Mouse (Mus musculus): ENCODE measurements around the gene Nop58. TPM values are rescaled to one million over a fixed set of nuclear protein-coding genes. Genes with fewer than 3 reads are reported as not detected.
A peak's percentile ranks its signal among the peaks of the same experiment; 100 is the strongest.

Gene Nop58
- polyA plus RNA-seq, 1 experiment from 2014 or later: 181 TPM

- no peak overlapping the region for H3K27ac ChIP-seq (ENCODE audit: low read length)
- peaks cover 20% of the 10 kb centered on the region for H3K36me3 ChIP-seq (ENCODE audit: control insufficient read depth, insufficient read depth)
- no peaks in the 10 kb centered on the region for H3K4me1 ChIP-seq (replicated peaks; ENCODE audit: control insufficient read depth, insufficient read depth, low read length)
- H3K27me3 ChIP-seq (replicated peaks; ENCODE audit: control insufficient read depth, insufficient read depth, low read length): no peaks in the 10 kb centered on the region
- no peaks in the 10 kb centered on the region for H3K9me3 ChIP-seq (ENCODE audit: control insufficient read depth, low read length)
- no peak overlapping the region for H3K9ac ChIP-seq (replicated peaks; ENCODE audit: low read depth, low read length)
- H3K4me3 ChIP-seq (replicated peaks; ENCODE audit: low read length): no peak overlapping the region
- 86% methylated on average over 5 of the region's 5 CpGs for WGBS
- no peak for ATAC-seq
- H3K4me2 ChIP-seq (ENCODE audit: low read length): no peak overlapping the region
These were observed 13.0 kb downstream of the Nop58 start for GRCm38 (mm10) chr1:59697751-59698150.

- H3K4me1 ChIP-seq (replicated peaks; ENCODE audit: control insufficient read depth, insufficient read depth, low read length): no peaks in the 10 kb centered on the region
- H3K9ac ChIP-seq (replicated peaks; ENCODE audit: low read depth, low read length): no peak overlapping the region
- H3K9me3 ChIP-seq (ENCODE audit: control insufficient read depth, low read length): no peaks in the 10 kb centered on the region
- WGBS: 96% methylated on average over 3 of the region's 3 CpGs
- no peak overlapping the region for H3K4me2 ChIP-seq (ENCODE audit: low read length)
- H3K36me3 ChIP-seq (ENCODE audit: control insufficient read depth, insufficient read depth): peaks cover 20% of the 10 kb centered on the region
- H3K27ac ChIP-seq (ENCODE audit: low read length): no peak overlapping the region
- no peak for ATAC-seq
- H3K4me3 ChIP-seq (replicated peaks; ENCODE audit: low read length): no peak overlapping the region
- H3K27me3 ChIP-seq (replicated peaks; ENCODE audit: control insufficient read depth, insufficient read depth, low read length): no peaks in the 10 kb centered on the region
These were observed 13.4 kb downstream of the Nop58 start for GRCm38 (mm10) chr1:59698207-59698606.

- Histone ChIP-seq H3K9me3 (ENCODE audit: control insufficient read depth, low read length) (no peaks in the 10 kb centered on the region), H3K4me2 (ENCODE audit: low read length) (no peak overlapping the region), H3K4me3 (replicated peaks; ENCODE audit: low read length) (no peak overlapping the region), H3K27ac (ENCODE audit: low read length) (no peak overlapping the region), H3K9ac (replicated peaks; ENCODE audit: low read depth, low read length) (no peak overlapping the region), H3K36me3 (ENCODE audit: control insufficient read depth, insufficient read depth) (peaks cover 26% of the 10 kb centered on the region), H3K4me1 (replicated peaks; ENCODE audit: control insufficient read depth, insufficient read depth, low read length) (no peaks in the 10 kb centered on the region), H3K27me3 (replicated peaks; ENCODE audit: control insufficient read depth, insufficient read depth, low read length) (no peaks in the 10 kb centered on the region)
- 94% methylated on average over 1 of the region's 1 CpGs for WGBS
- ATAC-seq: no peak
These were observed 17.0 kb downstream of the Nop58 start for GRCm38 (mm10) chr1:59701766-59702165.

GRCm38 (mm10) chr1:59719900-59720299, 35.1 kb downstream of the Nop58 start:
- WGBS: 47% methylated on average over 4 of the region's 4 CpGs
- Histone ChIP-seq H3K4me2 (ENCODE audit: low read length) (no peak overlapping the region), H3K27ac (ENCODE audit: low read length) (no peak overlapping the region), H3K4me3 (replicated peaks; ENCODE audit: low read length) (no peak overlapping the region), H3K4me1 (replicated peaks; ENCODE audit: control insufficient read depth, insufficient read depth, low read length) (no peaks in the 10 kb centered on the region), H3K36me3 (ENCODE audit: control insufficient read depth, insufficient read depth) (no peaks in the 10 kb centered on the region), H3K9me3 (ENCODE audit: control insufficient read depth, low read length) (no peaks in the 10 kb centered on the region), H3K27me3 (replicated peaks; ENCODE audit: control insufficient read depth, insufficient read depth, low read length) (no peaks in the 10 kb centered on the region), H3K9ac (replicated peaks; ENCODE audit: low read depth, low read length) (no peak overlapping the region)
- no peak for ATAC-seq

GRCm38 (mm10) chr1:59725661-59726060, 40.9 kb downstream of the Nop58 start:
- H3K27me3 ChIP-seq (replicated peaks; ENCODE audit: control insufficient read depth, insufficient read depth, low read length): no peaks in the 10 kb centered on the region
- no peaks in the 10 kb centered on the region for H3K9me3 ChIP-seq (ENCODE audit: control insufficient read depth, low read length)
- no peak overlapping the region for H3K9ac ChIP-seq (replicated peaks; ENCODE audit: low read depth, low read length)
- no peaks in the 10 kb centered on the region for H3K36me3 ChIP-seq (ENCODE audit: control insufficient read depth, insufficient read depth)
- H3K4me3 ChIP-seq (replicated peaks; ENCODE audit: low read length): no peak overlapping the region
- no peak overlapping the region for H3K27ac ChIP-seq (ENCODE audit: low read length)
- no peak for ATAC-seq
- H3K4me2 ChIP-seq (ENCODE audit: low read length): no peak overlapping the region
- 64% methylated on average over 4 of the region's 4 CpGs for WGBS
- 0 out of 2 replicates have a peak, but pooled peaks cover 3% of the 10 kb centered on the region for H3K4me1 ChIP-seq (replicated peaks; ENCODE audit: control insufficient read depth, insufficient read depth, low read length)

- no peaks in the 10 kb centered on the region for H3K36me3 ChIP-seq (ENCODE audit: control insufficient read depth, insufficient read depth)
- ATAC-seq: no peak
- 0 out of 2 replicates have a peak, but pooled peaks cover 3% of the 10 kb centered on the region for H3K4me1 ChIP-seq (replicated peaks; ENCODE audit: control insufficient read depth, insufficient read depth, low read length)
- no peaks in the 10 kb centered on the region for H3K9me3 ChIP-seq (ENCODE audit: control insufficient read depth, low read length)
- H3K27me3 ChIP-seq (replicated peaks; ENCODE audit: control insufficient read depth, insufficient read depth, low read length): no peaks in the 10 kb centered on the region
- no peak overlapping the region for H3K4me3 ChIP-seq (replicated peaks; ENCODE audit: low read length)
- H3K27ac ChIP-seq (ENCODE audit: low read length): no peak overlapping the region
- H3K9ac ChIP-seq (replicated peaks; ENCODE audit: low read depth, low read length): no peak overlapping the region
- 56% methylated on average over 8 of the region's 8 CpGs for whole genome bisulfite sequencing
- H3K4me2 ChIP-seq (ENCODE audit: low read length): no peak overlapping the region
These were observed 45.3 kb downstream of the Nop58 start for GRCm38 (mm10) chr1:59730106-59730505.

GRCm38 (mm10) chr1:59730737-59731136, 46.0 kb downstream of the Nop58 start:
- 32% methylated on average over 4 of the region's 4 CpGs for WGBS
- ATAC-seq: peak; percentile 69; the same call in 1 of the 2 replicates

GRCm38 (mm10) chr1:59734076-59734475, 49.3 kb downstream of the Nop58 start:
- Histone ChIP-seq H3K9me3 (ENCODE audit: control insufficient read depth, low read length) (no peaks in the 10 kb centered on the region), H3K9ac (replicated peaks; ENCODE audit: low read depth, low read length) (no peak overlapping the region), H3K4me2 (ENCODE audit: low read length) (no peak overlapping the region), H3K27ac (ENCODE audit: low read length) (no peak overlapping the region), H3K4me1 (replicated peaks; ENCODE audit: control insufficient read depth, insufficient read depth, low read length) (no peaks in the 10 kb centered on the region), H3K4me3 (replicated peaks; ENCODE audit: low read length) (no peak overlapping the region), H3K27me3 (replicated peaks; ENCODE audit: control insufficient read depth, insufficient read depth, low read length) (no peaks in the 10 kb centered on the region), H3K36me3 (ENCODE audit: control insufficient read depth, insufficient read depth) (no peaks in the 10 kb centered on the region)
- WGBS: 66% methylated on average over 6 of the region's 6 CpGs
- ATAC-seq: no peak

More at GRCm38 (mm10) chr1:59730737-59731136, 46.0 kb downstream of the Nop58 start:
- Histone ChIP-seq H3K27ac (ENCODE audit: low read length) (no peak overlapping the region), H3K4me1 (replicated peaks; ENCODE audit: control insufficient read depth, insufficient read depth, low read length) (0 out of 2 replicates have a peak, but pooled peaks cover under 1% of the 10 kb centered on the region), H3K27me3 (replicated peaks; ENCODE audit: control insufficient read depth, insufficient read depth, low read length) (no peaks in the 10 kb centered on the region), H3K36me3 (ENCODE audit: control insufficient read depth, insufficient read depth) (no peaks in the 10 kb centered on the region), H3K9ac (replicated peaks; ENCODE audit: low read depth, low read length) (no peak overlapping the region), H3K4me3 (replicated peaks; ENCODE audit: low read length) (no peak overlapping the region), H3K4me2 (ENCODE audit: low read length) (no peak overlapping the region), H3K9me3 (ENCODE audit: control insufficient read depth, low read length) (no peaks in the 10 kb centered on the region)

GRCm38 (mm10) chr1:59738768-59739414, 54.1 kb downstream of the Nop58 start:
- Histone ChIP-seq H3K27ac (ENCODE audit: low read length) (no peak overlapping the region), H3K27me3 (replicated peaks; ENCODE audit: control insufficient read depth, insufficient read depth, low read length) (no peaks in the 10 kb centered on the region), H3K4me3 (replicated peaks; ENCODE audit: low read length) (no peak overlapping the region), H3K4me2 (ENCODE audit: low read length) (no peak overlapping the region), H3K9ac (replicated peaks; ENCODE audit: low read depth, low read length) (no peak overlapping the region), H3K4me1 (replicated peaks; ENCODE audit: control insufficient read depth, insufficient read depth, low read length) (no peaks in the 10 kb centered on the region), H3K36me3 (ENCODE audit: control insufficient read depth, insufficient read depth) (no peaks in the 10 kb centered on the region), H3K9me3 (ENCODE audit: control insufficient read depth, low read length) (no peaks in the 10 kb centered on the region)
- ATAC-seq: no peak
- WGBS: 84% methylated on average over 6 of the region's 6 CpGs

All from forebrain, embryonic 16.5 days (tissue).